Mouse (Mus musculus): ENCODE measurements around the gene Farp1.

GRCm38 (mm10) chr14:121236736-121237135, 201.7 kb downstream of the Farp1 start:
- no peak for TF ChIP-seq CTCF (IDR thresholded peaks at IDR 0.05; ENCODE audit: borderline replicate concordance, extremely low read depth, insufficient read depth, insufficient read length)
- TF ChIP-seq POLR2A (IDR thresholded peaks at IDR 0.05; ENCODE audit: borderline replicate concordance, extremely low read depth, insufficient read depth, insufficient read length, poor library complexity, severe bottlenecking), result no peak
